Mouse (Mus musculus): Measurements from ENCODE around the gene Gm19402. TPM values are rescaled to one million over a fixed set of nuclear protein-coding genes. Genes with fewer than 3 reads are reported as not detected.

The Gm19402 gene
- total RNA-seq, 2 experiments from 2014 or later, result not detected

GRCm38 (mm10) chr10:77670710-77671109 lies 19.8 kb downstream of the Gm19402 start:
- ATAC-seq (replicated peaks; ENCODE audit: low FRiP score, poor library complexity, severe bottlenecking), result no peak

DNA sequence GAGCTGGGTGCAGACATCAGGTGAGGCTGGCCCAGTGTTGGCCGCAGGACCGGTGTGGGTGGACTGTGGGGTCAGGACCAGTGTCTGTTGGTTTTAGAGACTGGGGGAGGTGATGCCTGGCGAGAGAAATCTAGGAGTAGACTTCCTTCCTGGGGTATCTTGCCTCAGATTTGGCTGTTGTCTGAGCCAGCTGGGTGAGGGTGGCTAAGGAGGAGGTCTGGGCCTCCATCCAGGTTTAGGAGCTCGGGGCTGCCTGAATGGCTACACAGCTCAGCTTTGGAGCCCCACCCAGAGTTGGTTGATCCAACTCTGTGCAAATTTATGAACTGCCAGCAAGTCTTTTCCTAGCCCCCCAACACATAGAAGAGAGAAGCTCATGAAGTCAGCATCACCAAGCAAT lies 23.2 kb downstream of the Gm19402 start:
- no peak for ATAC-seq (replicated peaks; ENCODE audit: low FRiP score, poor library complexity, severe bottlenecking)

DNA sequence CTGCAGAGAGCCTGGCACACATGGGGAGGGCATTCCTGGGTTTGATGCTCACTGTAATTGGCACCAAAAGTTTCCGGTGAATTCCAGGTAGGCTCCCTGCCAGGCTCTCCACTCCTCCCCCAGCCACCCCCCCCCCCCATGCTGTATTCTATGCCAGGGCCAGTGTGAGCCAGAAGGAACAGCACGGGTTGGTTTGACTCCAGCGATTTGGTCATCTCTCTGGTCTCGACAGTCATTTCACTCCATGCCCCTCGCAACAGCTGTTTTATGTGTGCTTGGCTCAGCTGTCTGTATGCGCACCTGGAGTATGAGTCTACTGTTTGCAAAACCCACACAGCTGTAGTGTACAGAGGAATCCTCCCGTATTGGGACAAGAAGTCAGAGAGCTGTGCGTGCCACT lies 24.2 kb downstream of the Gm19402 start:
- ATAC-seq (replicated peaks; ENCODE audit: low FRiP score, poor library complexity, severe bottlenecking), result no peak

GRCm38 (mm10) chr10:77663949-77664665 lies 26.4 kb downstream of the Gm19402 start:
- ATAC-seq (replicated peaks; ENCODE audit: low FRiP score, poor library complexity, severe bottlenecking), result no peak

GRCm38 (mm10) chr10:77658286-77658994 lies 32.1 kb downstream of the Gm19402 start:
- no peak for ATAC-seq (replicated peaks; ENCODE audit: low FRiP score, poor library complexity, severe bottlenecking)

- ATAC-seq (replicated peaks; ENCODE audit: low FRiP score, poor library complexity, severe bottlenecking), result no peak
Measured at GRCm38 (mm10) chr10:77652046-77652445, 38.5 kb downstream of the Gm19402 start.

DNA sequence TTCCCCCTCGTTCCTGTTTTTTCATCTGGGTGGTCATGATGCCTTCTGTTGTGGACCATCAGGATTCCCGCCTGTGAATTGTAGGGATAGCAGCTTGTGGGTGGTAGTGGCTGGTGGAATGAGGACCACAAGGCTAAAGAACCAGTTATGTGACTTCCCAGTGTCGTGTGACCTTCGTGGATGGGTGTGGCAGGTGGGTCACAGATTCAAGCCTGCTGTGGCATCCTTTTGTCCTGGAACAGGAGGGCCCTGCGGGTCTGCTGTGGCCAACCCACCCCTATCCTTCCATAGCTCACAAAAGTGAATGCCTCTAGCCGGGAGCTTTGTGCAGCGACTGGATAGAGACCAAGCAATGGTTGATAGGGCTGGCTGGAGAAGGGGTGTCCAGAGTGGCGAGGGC lies 42.7 kb downstream of the Gm19402 start:
- ATAC-seq (replicated peaks; ENCODE audit: low FRiP score, poor library complexity, severe bottlenecking), result no peak

DNA sequence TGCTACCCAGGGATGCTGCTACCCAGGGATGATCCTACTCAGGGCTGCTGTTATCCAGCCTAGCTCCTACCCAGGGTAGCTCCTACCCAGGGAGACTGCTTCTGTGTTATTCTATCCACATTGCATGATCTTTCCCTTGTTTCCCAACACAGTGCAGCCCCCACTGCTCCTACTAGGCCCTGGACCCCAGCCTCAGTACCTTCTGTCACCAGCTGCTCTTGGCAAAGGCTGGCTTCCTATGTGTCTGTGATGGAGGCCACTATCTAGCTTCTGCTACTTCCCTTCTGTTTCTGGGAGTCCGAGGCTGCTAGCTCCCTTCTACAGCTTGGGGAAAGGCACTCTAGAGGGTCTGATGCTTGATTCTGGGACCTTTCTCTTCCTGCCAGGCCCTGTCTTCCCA lies 43.1 kb downstream of the Gm19402 start:
- no peak for ATAC-seq (replicated peaks; ENCODE audit: low FRiP score, poor library complexity, severe bottlenecking)

DNA sequence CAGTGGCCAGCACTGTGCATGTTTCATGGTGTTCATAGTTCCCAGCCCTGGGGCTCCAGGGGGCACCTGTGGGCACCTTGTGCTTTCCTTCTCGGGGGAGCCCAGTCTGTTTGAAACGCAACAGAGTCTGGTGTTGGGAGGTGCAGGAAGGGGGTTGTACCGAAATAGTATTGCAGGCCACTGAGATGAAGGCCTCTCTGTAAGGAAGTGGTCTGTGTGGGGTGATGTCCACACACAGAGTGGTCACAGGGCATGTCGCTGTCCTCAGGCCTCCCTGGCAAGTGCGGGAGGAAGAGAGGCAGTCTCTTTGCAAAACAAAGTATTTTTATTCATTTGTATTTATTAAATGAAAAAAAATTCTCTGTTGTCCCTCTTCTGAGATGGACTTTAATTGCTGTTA lies 45.0 kb downstream of the Gm19402 start:
- ATAC-seq (replicated peaks; ENCODE audit: low FRiP score, poor library complexity, severe bottlenecking), result no peak

- ATAC-seq (replicated peaks; ENCODE audit: low FRiP score, poor library complexity, severe bottlenecking), result no peak
Measured at GRCm38 (mm10) chr10:77643160-77643559, 47.4 kb downstream of the Gm19402 start.

Other genes starting within 250 kb of the Gm19402 start
- 4.2 and 6.5 TPM in 2 replicates for gene Fam207a, start 175.0 kb downstream of the Gm19402 start, total RNA-seq (2015; ENCODE audit: low replicate concordance)
- gene Fam207a, start 175.0 kb downstream of the Gm19402 start, total RNA-seq (2017; ENCODE audit: low replicate concordance), result 7.1 and 12.4 TPM in 2 replicates
- gene Itgb2, start 160.5 kb downstream of the Gm19402 start, total RNA-seq (2015; ENCODE audit: low replicate concordance), result 74.2 and 79.6 TPM in 2 replicates
- gene Itgb2, start 160.5 kb downstream of the Gm19402 start, total RNA-seq (2017; ENCODE audit: low replicate concordance), result 51.4 and 55.8 TPM in 2 replicates
- 58.8 and 73.6 TPM in 2 replicates for gene Pttg1ip, start 109.0 kb downstream of the Gm19402 start, total RNA-seq (2015; ENCODE audit: low replicate concordance)
- 72.6 and 78.0 TPM in 2 replicates for gene Pttg1ip, start 109.0 kb downstream of the Gm19402 start, total RNA-seq (2017; ENCODE audit: low replicate concordance)
- gene Sumo3, start 84.7 kb downstream of the Gm19402 start, total RNA-seq (2015; ENCODE audit: low replicate concordance), result 6.3 and 20.2 TPM in 2 replicates
- 30.7 and 32.1 TPM in 2 replicates for gene Sumo3, start 84.7 kb downstream of the Gm19402 start, total RNA-seq (2017; ENCODE audit: low replicate concordance)
- not detected in 2 replicates for gene Gm49325, start 84.6 kb downstream of the Gm19402 start, total RNA-seq (2015; ENCODE audit: low replicate concordance)
- gene Gm49325, start 84.6 kb downstream of the Gm19402 start, total RNA-seq (2017; ENCODE audit: low replicate concordance), result not detected in 2 replicates
- gene Ube2g2, start 68.5 kb downstream of the Gm19402 start, total RNA-seq (2015; ENCODE audit: low replicate concordance), result 6.1 and 7.5 TPM in 2 replicates
- 10.5 and 14.4 TPM in 2 replicates for gene Ube2g2, start 68.5 kb downstream of the Gm19402 start, total RNA-seq (2017; ENCODE audit: low replicate concordance)
- gene Tspear, start 4.2 kb downstream of the Gm19402 start, total RNA-seq (2015; ENCODE audit: low replicate concordance), result not detected in 2 replicates
- not detected in 2 replicates for gene Tspear, start 4.2 kb downstream of the Gm19402 start, total RNA-seq (2017; ENCODE audit: low replicate concordance)
- not detected in 2 replicates for gene Gm9508, start 6.5 kb upstream of the Gm19402 start, total RNA-seq (2015; ENCODE audit: low replicate concordance)
- gene Gm9508, start 6.5 kb upstream of the Gm19402 start, total RNA-seq (2017; ENCODE audit: low replicate concordance), result not detected in 2 replicates
- not detected in 2 replicates for gene Gm10272, start 15.9 kb upstream of the Gm19402 start, total RNA-seq (2015; ENCODE audit: low replicate concordance)
- gene Gm10272, start 15.9 kb upstream of the Gm19402 start, total RNA-seq (2017; ENCODE audit: low replicate concordance), result not detected in 2 replicates
- gene Gm10024, start 20.7 kb upstream of the Gm19402 start, total RNA-seq (2015; ENCODE audit: low replicate concordance), result not detected in 2 replicates
- not detected in 2 replicates for gene Gm10024, start 20.7 kb upstream of the Gm19402 start, total RNA-seq (2017; ENCODE audit: low replicate concordance)
- not detected in 2 replicates for gene Gm10142, start 25.1 kb upstream of the Gm19402 start, total RNA-seq (2015; ENCODE audit: low replicate concordance)
- gene Gm10142, start 25.1 kb upstream of the Gm19402 start, total RNA-seq (2017; ENCODE audit: low replicate concordance), result not detected in 2 replicates
- not detected in 2 replicates for gene Krtap12-1, start 29.8 kb upstream of the Gm19402 start, total RNA-seq (2015; ENCODE audit: low replicate concordance)
- gene Krtap12-1, start 29.8 kb upstream of the Gm19402 start, total RNA-seq (2017; ENCODE audit: low replicate concordance), result not detected in 2 replicates
- not detected in 2 replicates for gene Gm10100, start 35.7 kb upstream of the Gm19402 start, total RNA-seq (2015; ENCODE audit: low replicate concordance)
- gene Gm10100, start 35.7 kb upstream of the Gm19402 start, total RNA-seq (2017; ENCODE audit: low replicate concordance), result not detected in 2 replicates
- not detected in 2 replicates for gene Gm18596, start 51.9 kb upstream of the Gm19402 start, total RNA-seq (2015; ENCODE audit: low replicate concordance)
- not detected in 2 replicates for gene Gm18596, start 51.9 kb upstream of the Gm19402 start, total RNA-seq (2017; ENCODE audit: low replicate concordance)
- not detected in 2 replicates for gene Gm9736, start 60.6 kb upstream of the Gm19402 start, total RNA-seq (2015; ENCODE audit: low replicate concordance)
- gene Gm9736, start 60.6 kb upstream of the Gm19402 start, total RNA-seq (2017; ENCODE audit: low replicate concordance), result not detected in 2 replicates
- not detected in 2 replicates for gene Gm3233, start 68.9 kb upstream of the Gm19402 start, total RNA-seq (2015; ENCODE audit: low replicate concordance)
- gene Gm3233, start 68.9 kb upstream of the Gm19402 start, total RNA-seq (2017; ENCODE audit: low replicate concordance), result not detected in 2 replicates
- gene Gm3238, start 80.6 kb upstream of the Gm19402 start, total RNA-seq (2015; ENCODE audit: low replicate concordance), result not detected in 2 replicates
- not detected in 2 replicates for gene Gm3238, start 80.6 kb upstream of the Gm19402 start, total RNA-seq (2017; ENCODE audit: low replicate concordance)
- gene Gm7138, start 86.2 kb upstream of the Gm19402 start, total RNA-seq (2015; ENCODE audit: low replicate concordance), result not detected in 2 replicates
- not detected in 2 replicates for gene Gm7138, start 86.2 kb upstream of the Gm19402 start, total RNA-seq (2017; ENCODE audit: low replicate concordance)
- gene Gm3250, start 91.8 kb upstream of the Gm19402 start, total RNA-seq (2015; ENCODE audit: low replicate concordance), result not detected in 2 replicates
- gene Gm3250, start 91.8 kb upstream of the Gm19402 start, total RNA-seq (2017; ENCODE audit: low replicate concordance), result not detected in 2 replicates
- not detected in 2 replicates for gene Gm7137, start 97.4 kb upstream of the Gm19402 start, total RNA-seq (2015; ENCODE audit: low replicate concordance)
- gene Gm7137, start 97.4 kb upstream of the Gm19402 start, total RNA-seq (2017; ENCODE audit: low replicate concordance), result not detected in 2 replicates
- gene Gm9639, start 104.3 kb upstream of the Gm19402 start, total RNA-seq (2015; ENCODE audit: low replicate concordance), result not detected in 2 replicates
- gene Gm9639, start 104.3 kb upstream of the Gm19402 start, total RNA-seq (2017; ENCODE audit: low replicate concordance), result not detected in 2 replicates
- not detected in 2 replicates for gene Gm19668, start 108.4 kb upstream of the Gm19402 start, total RNA-seq (2015; ENCODE audit: low replicate concordance)
- not detected in 2 replicates for gene Gm19668, start 108.4 kb upstream of the Gm19402 start, total RNA-seq (2017; ENCODE audit: low replicate concordance)
- not detected in 2 replicates for gene Gm9507, start 121.1 kb upstream of the Gm19402 start, total RNA-seq (2015; ENCODE audit: low replicate concordance)
- not detected in 2 replicates for gene Gm9507, start 121.1 kb upstream of the Gm19402 start, total RNA-seq (2017; ENCODE audit: low replicate concordance)
- gene Gm2696, start 123.9 kb upstream of the Gm19402 start, total RNA-seq (2015; ENCODE audit: low replicate concordance), result not detected in 2 replicates
- not detected in 2 replicates for gene Gm2696, start 123.9 kb upstream of the Gm19402 start, total RNA-seq (2017; ENCODE audit: low replicate concordance)
- not detected in 2 replicates for gene Krtap10-4, start 136.3 kb upstream of the Gm19402 start, total RNA-seq (2015; ENCODE audit: low replicate concordance)
- gene Krtap10-4, start 136.3 kb upstream of the Gm19402 start, total RNA-seq (2017; ENCODE audit: low replicate concordance), result not detected in 2 replicates
- gene Krtap10-10, start 145.2 kb upstream of the Gm19402 start, total RNA-seq (2015; ENCODE audit: low replicate concordance), result not detected in 2 replicates
- gene Krtap10-10, start 145.2 kb upstream of the Gm19402 start, total RNA-seq (2017; ENCODE audit: low replicate concordance), result not detected in 2 replicates
- gene Gm36176, start 156.0 kb upstream of the Gm19402 start, total RNA-seq (2015; ENCODE audit: low replicate concordance), result not detected in 2 replicates
- gene Gm36176, start 156.0 kb upstream of the Gm19402 start, total RNA-seq (2017; ENCODE audit: low replicate concordance), result not detected in 2 replicates
- gene Gm10318, start 162.1 kb upstream of the Gm19402 start, total RNA-seq (2015; ENCODE audit: low replicate concordance), result not detected in 2 replicates
- gene Gm10318, start 162.1 kb upstream of the Gm19402 start, total RNA-seq (2017; ENCODE audit: low replicate concordance), result not detected in 2 replicates
- not detected in 2 replicates for gene Gm3285, start 171.2 kb upstream of the Gm19402 start, total RNA-seq (2015; ENCODE audit: low replicate concordance)
- not detected in 2 replicates for gene Gm3285, start 171.2 kb upstream of the Gm19402 start, total RNA-seq (2017; ENCODE audit: low replicate concordance)
- gene Lrrc3, start 211.8 kb upstream of the Gm19402 start, total RNA-seq (2015; ENCODE audit: low replicate concordance), result not detected in 2 replicates
- not detected in 2 replicates for gene Lrrc3, start 211.8 kb upstream of the Gm19402 start, total RNA-seq (2017; ENCODE audit: low replicate concordance)

All from erythroblast, adult 5-6 weeks (primary cell).